Mouse (Mus musculus) MEL (cell line): ENCODE measurements at regions not wholly inside any gene's neighbourhood (a gene's known extent, or its start where the extent isn't known, plus 50 kb on each side); places are given as distances from the start of the nearest gene placed in this dataset.

ENCODE experiments used
- DNase-seq: peaks from one replicate; pipeline ENCODE4 v3.0.0; 2011; ENCODE audit warnings: low read depth, low spot score
- H3K27ac ChIP-seq: 2 replicates; pipeline ENCODE4 v1.5.1; 2012; ENCODE audit warnings: low read depth, mild to moderate bottlenecking, control low read depth, low read length, moderate library complexity; ENCODE audit not compliant: control insufficient read depth
- H3K27me3 ChIP-seq, 2 experiments: fragments of 150-350 bp in 1 of 2; sonication (generic) in 1 of 2; 2 replicates each; pipeline ENCODE4 v1.6.1; 2012; ENCODE audit warnings: low read length in 2 of 2, mild to moderate bottlenecking in 2 of 2, improper control_type of control experiment in 1 of 2, moderate library complexity in 1 of 2; ENCODE audit not compliant: insufficient read depth in 2 of 2, control insufficient read depth in 1 of 2
- H3K36me3 ChIP-seq, 2 experiments: 2 replicates each; pipeline ENCODE4 v1.6.1; 2012 to 2014; ENCODE audit warnings: low read length in 2 of 2, improper control_type of control experiment in 1 of 2, inconsistent platforms in 1 of 2, mild to moderate bottlenecking in 1 of 2; ENCODE audit not compliant: insufficient read depth in 2 of 2, control insufficient read depth in 1 of 2
- H3K4me1 ChIP-seq, 2 experiments: fragments of 150-350 bp in 1 of 2; sonication (generic) in 1 of 2; 2 replicates each; pipeline ENCODE4 v1.6.1; 2012; ENCODE audit warnings: low read length in 2 of 2, improper control_type of control experiment in 1 of 2, mild to moderate bottlenecking in 1 of 2; ENCODE audit not compliant: insufficient read depth in 2 of 2, control insufficient read depth in 1 of 2
- H3K4me3 ChIP-seq, 2 experiments: fragments of 150-350 bp in 1 of 2; sonication (generic) in 1 of 2; 2 replicates each; pipeline ENCODE4 v1.5.1; 2012; ENCODE audit warnings: low read depth in 2 of 2, low read length in 2 of 2, mild to moderate bottlenecking in 2 of 2, moderate library complexity in 2 of 2, control low read depth in 1 of 2, improper control_type of control experiment in 1 of 2; ENCODE audit not compliant: control insufficient read depth in 1 of 2, insufficient read depth in 1 of 2
- H3K79me2 ChIP-seq: 2 replicates; pipeline ENCODE4 v1.6.1; 2012; ENCODE audit warnings: mild to moderate bottlenecking, low read length, moderate library complexity; ENCODE audit not compliant: control insufficient read depth, poor library complexity, insufficient read depth
- H3K9ac ChIP-seq: 2 replicates; pipeline ENCODE4 v1.6.1; 2012; ENCODE audit warnings: low read depth, mild to moderate bottlenecking, control low read depth, low read length, moderate library complexity; ENCODE audit not compliant: control insufficient read depth, poor library complexity, severe bottlenecking
- H3K9me3 ChIP-seq: fragments of 150-350 bp; sonication (generic); replicated peaks from 2 replicates; pipeline ENCODE4 v1.6.1; 2012; ENCODE audit warnings: mild to moderate bottlenecking, low read length, improper control_type of control experiment, moderate library complexity; ENCODE audit not compliant: insufficient read depth
- BHLHE40 ChIP-seq: IDR thresholded peaks from 2 replicates; pipeline ENCODE4 v1.6.1; 2012; ENCODE audit warnings: low read depth, mild to moderate bottlenecking, inconsistent platforms, low read length, improper control_type of control experiment, borderline replicate concordance
- CHD2 ChIP-seq: IDR thresholded peaks from 2 replicates; pipeline ENCODE4 v1.6.1; 2011; ENCODE audit warnings: low read length, improper control_type of control experiment
- E2F4 ChIP-seq: IDR thresholded peaks from 2 replicates; pipeline ENCODE4 v1.6.1; 2011; ENCODE audit warnings: low read depth, low read length, improper control_type of control experiment, borderline replicate concordance
- ELF1 ChIP-seq: IDR thresholded peaks from 2 replicates; pipeline ENCODE4 v1.6.1; 2014; ENCODE audit warnings: low read depth, mild to moderate bottlenecking, inconsistent platforms, low read length, improper control_type of control experiment, moderate library complexity
- EP300 ChIP-seq, 2 experiments: IDR thresholded peaks; 2 replicates each; pipeline ENCODE4 v1.6.1; 2011; ENCODE audit warnings: improper control_type of control experiment in 2 of 2, low read length in 2 of 2, low read depth in 1 of 2, mild to moderate bottlenecking in 1 of 2
- ETS1 ChIP-seq: IDR thresholded peaks from 2 replicates; pipeline ENCODE4 v1.6.1; 2012; ENCODE audit warnings: low read depth, mild to moderate bottlenecking, inconsistent platforms, low read length, improper control_type of control experiment, moderate library complexity
- GABPA ChIP-seq: IDR thresholded peaks from 2 replicates; pipeline ENCODE4 v1.6.1; 2012; ENCODE audit warnings: low read depth, mild to moderate bottlenecking, inconsistent platforms, low read length, improper control_type of control experiment, moderate library complexity
- HCFC1 ChIP-seq: IDR thresholded peaks from 2 replicates; pipeline ENCODE4 v1.6.1; 2012; ENCODE audit warnings: low read depth, mild to moderate bottlenecking, inconsistent platforms, low read length, improper control_type of control experiment, moderate library complexity
- JUND ChIP-seq: IDR thresholded peaks from 2 replicates; pipeline ENCODE4 v1.6.1; 2011; ENCODE audit warnings: low read depth, mild to moderate bottlenecking, improper control_type of control experiment, low read length
- KAT2A ChIP-seq: conservative IDR thresholded peaks from 2 replicates; pipeline ENCODE4 v1.6.1; 2012; ENCODE audit warnings: low read depth, low read length, improper control_type of control experiment, inconsistent platforms
- MAZ ChIP-seq: IDR thresholded peaks from 2 replicates; pipeline ENCODE4 v1.6.1; 2012; ENCODE audit warnings: low read depth, mild to moderate bottlenecking, inconsistent platforms, low read length, improper control_type of control experiment
- MEF2A ChIP-seq: IDR thresholded peaks from 2 replicates; pipeline ENCODE4 v1.6.1; 2014; ENCODE audit warnings: low read depth, mild to moderate bottlenecking, inconsistent platforms, low read length, improper control_type of control experiment; ENCODE audit not compliant: poor library complexity, insufficient replicate concordance, severe bottlenecking; ENCODE audit errors: extremely low read depth
- MXI1 ChIP-seq: IDR thresholded peaks from 2 replicates; pipeline ENCODE4 v1.6.1; 2011; ENCODE audit warnings: mild to moderate bottlenecking, low read depth, low read length, improper control_type of control experiment
- POLR2A ChIP-seq, 2 experiments: IDR thresholded peaks; 2 replicates each; pipeline ENCODE4 v1.6.1; 2011 to 2012; ENCODE audit warnings: low read length in 2 of 2, mild to moderate bottlenecking in 2 of 2, control low read depth in 1 of 2, improper control_type of control experiment in 1 of 2, low read depth in 1 of 2, moderate library complexity in 1 of 2; ENCODE audit not compliant: control insufficient read depth in 1 of 2, insufficient read depth in 1 of 2, poor library complexity in 1 of 2
- POLR2AphosphoS2 ChIP-seq: IDR thresholded peaks from 2 replicates; pipeline ENCODE4 v1.6.1; 2011; ENCODE audit warnings: low read length, improper control_type of control experiment
- RCOR1 ChIP-seq: IDR thresholded peaks from 2 replicates; pipeline ENCODE4 v1.6.1; 2012; ENCODE audit warnings: low read depth, mild to moderate bottlenecking, inconsistent platforms, low read length, improper control_type of control experiment
- SMC3 ChIP-seq: IDR thresholded peaks from 2 replicates; pipeline ENCODE4 v1.6.1; 2011; ENCODE audit warnings: low read depth, low read length, improper control_type of control experiment
- TAL1 ChIP-seq: IDR thresholded peaks from 2 replicates; pipeline ENCODE4 v1.6.1; 2012; ENCODE audit warnings: mild to moderate bottlenecking, inconsistent platforms, low read length, moderate library complexity, mixed read lengths
- TCF12 ChIP-seq: IDR thresholded peaks from 2 replicates; pipeline ENCODE4 v1.6.1; 2014; ENCODE audit warnings: low read depth, mild to moderate bottlenecking, inconsistent platforms, low read length, improper control_type of control experiment, moderate library complexity
- UBTF ChIP-seq: IDR thresholded peaks from 2 replicates; pipeline ENCODE4 v1.6.1; 2012; ENCODE audit warnings: low read depth, mild to moderate bottlenecking, inconsistent platforms, low read length, improper control_type of control experiment, moderate library complexity, borderline replicate concordance; ENCODE audit not compliant: insufficient read depth
- USF1 ChIP-seq: IDR thresholded peaks from 2 replicates; pipeline ENCODE4 v1.6.1; 2014; ENCODE audit warnings: low read depth, mild to moderate bottlenecking, inconsistent platforms, low read length, improper control_type of control experiment, moderate library complexity
- USF2 ChIP-seq, 2 experiments: IDR thresholded peaks; 2 replicates each; pipeline ENCODE4 v1.6.1; 2011 to 2012; ENCODE audit warnings: improper control_type of control experiment in 2 of 2, low read length in 2 of 2, borderline replicate concordance in 1 of 2, inconsistent platforms in 1 of 2, low read depth in 1 of 2, mild to moderate bottlenecking in 1 of 2; ENCODE audit not compliant: insufficient read depth in 1 of 2
- ZC3H11A ChIP-seq: IDR thresholded peaks from 2 replicates; pipeline ENCODE4 v1.6.1; 2012; ENCODE audit warnings: low read depth, mild to moderate bottlenecking, inconsistent platforms, low read length, improper control_type of control experiment
- ZKSCAN1 ChIP-seq: IDR thresholded peaks from 2 replicates; pipeline ENCODE4 v1.6.1; 2012; ENCODE audit warnings: low read depth, mild to moderate bottlenecking, inconsistent platforms, low read length, improper control_type of control experiment, moderate library complexity
- ZMIZ1 ChIP-seq: IDR thresholded peaks from 2 replicates; pipeline ENCODE4 v1.6.1; 2012; ENCODE audit warnings: low read depth, mild to moderate bottlenecking, inconsistent platforms, low read length, improper control_type of control experiment, moderate library complexity
- ZNF384 ChIP-seq: IDR thresholded peaks from 2 replicates; pipeline ENCODE4 v1.6.1; 2012; ENCODE audit warnings: low read depth, mild to moderate bottlenecking, inconsistent platforms, low read length, improper control_type of control experiment

DNA sequence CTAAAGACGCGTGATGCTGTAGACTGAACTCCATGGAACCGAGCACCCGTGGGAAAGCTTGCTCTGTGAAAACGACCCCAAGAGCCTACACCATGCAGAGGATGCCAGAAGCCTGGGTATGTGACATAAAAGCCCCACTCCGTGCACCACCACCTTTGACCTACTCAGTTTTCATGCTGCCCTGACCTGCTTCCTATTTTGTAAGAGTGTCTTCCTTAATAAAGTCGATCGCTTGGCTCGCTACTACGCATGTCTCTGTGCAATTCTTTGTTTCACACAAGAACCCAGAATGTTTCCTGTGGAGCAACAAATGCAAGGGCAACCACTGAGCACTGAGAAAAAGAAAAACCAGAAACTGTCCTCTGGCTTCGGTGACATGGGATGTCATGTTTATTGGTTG, 60.5 kb downstream of the Sec61b start:
- H3K4me1 ChIP-seq = no peaks in the 10 kb centered on the region
- H3K27ac ChIP-seq = no peak overlapping the region
- H3K9me3 ChIP-seq = no peaks in the 10 kb centered on the region
- peaks cover 0 to 3% of the 10 kb centered on the region in 2 experiments; a peak in 1 of 4 replicates for H3K27me3 ChIP-seq
- H3K4me3 ChIP-seq = no peak overlapping the region
- H3K9ac ChIP-seq = no peak overlapping the region
- no peak for DNase-seq
- H3K36me3 ChIP-seq = no peaks in the 10 kb centered on the region
- H3K79me2 ChIP-seq = no peaks in the 10 kb centered on the region
- TF ChIP-seq UBTF (no peak), ZC3H11A (no peak), RCOR1 (no peak), CHD2 (no peak), BHLHE40 (no peak), ETS1 (no peak), MAZ (no peak), POLR2AphosphoS2 (no peak), SMC3 (no peak), KAT2A (no peak), ZNF384 (no peak), TAL1 (no peak), USF1 (no peak), TCF12 (no peak), ELF1 (no peak), USF2 (IDR thresholded peaks at IDR 0.05; ENCODE audit: borderline replicate concordance in 1 of 2, insufficient read depth in 1 of 2, low read depth in 1 of 2, low read length in 2 of 2) (no peak), POLR2A (IDR thresholded peaks at IDR 0.05; ENCODE audit: control insufficient read depth in 1 of 2, insufficient read depth in 1 of 2, low read depth in 1 of 2, low read length in 2 of 2, poor library complexity in 1 of 2) (no peak), MXI1 (no peak)

DNA sequence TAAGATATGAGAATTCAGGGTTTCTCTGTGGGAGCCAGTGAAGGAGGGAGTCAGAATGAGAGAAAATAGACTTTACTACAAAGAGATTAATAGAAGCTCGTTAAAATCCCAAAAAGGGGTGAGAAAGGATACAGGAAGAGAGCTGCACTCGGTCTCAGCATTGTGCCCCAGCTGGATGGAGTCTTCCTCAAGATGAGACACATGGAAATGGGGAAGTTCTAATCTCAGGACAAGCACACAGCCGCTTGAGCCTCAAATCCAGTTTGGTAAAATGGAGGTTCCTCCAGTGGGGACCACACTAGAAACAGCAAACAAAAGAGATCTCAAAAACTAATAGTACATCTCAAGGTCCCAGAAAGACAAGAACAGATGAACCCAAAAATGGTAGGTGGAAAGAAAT, 93.2 kb downstream of the Sec61b start:
- H3K36me3 ChIP-seq = no peaks in the 10 kb centered on the region
- TF ChIP-seq MEF2A (no peak), UBTF (no peak), ZKSCAN1 (no peak), TCF12 (no peak), POLR2A (IDR thresholded peaks at IDR 0.05; ENCODE audit: control insufficient read depth in 1 of 2, insufficient read depth in 1 of 2, low read depth in 1 of 2, low read length in 2 of 2, poor library complexity in 1 of 2) (no peak), JUND (no peak), ZMIZ1 (no peak), ELF1 (no peak), E2F4 (no peak), GABPA (no peak), USF1 (no peak), ETS1 (no peak), POLR2AphosphoS2 (no peak), HCFC1 (no peak), USF2 (IDR thresholded peaks at IDR 0.05; ENCODE audit: borderline replicate concordance in 1 of 2, insufficient read depth in 1 of 2, low read depth in 1 of 2, low read length in 2 of 2) (no peak), KAT2A (no peak), EP300 (IDR thresholded peaks at IDR 0.05; ENCODE audit: low read depth in 1 of 2, low read length in 2 of 2) (no peak), MAZ (no peak), SMC3 (no peak), MXI1 (no peak)
- H3K79me2 ChIP-seq = no peaks in the 10 kb centered on the region
- H3K27ac ChIP-seq = no peak overlapping the region
- H3K9me3 ChIP-seq = no peaks in the 10 kb centered on the region
- H3K27me3 ChIP-seq = no peaks in the 10 kb centered on the region; a peak in 1 of 4 replicates
- DNase-seq = peak; percentile 38
- no peaks in the 10 kb centered on the region for H3K4me1 ChIP-seq
- no peak overlapping the region; a peak in 1 of 4 replicates for H3K4me3 ChIP-seq
- H3K9ac ChIP-seq = no peak overlapping the region
